Mouse (Mus musculus) common myeloid progenitor, adult 5-6 weeks (primary cell): ENCODE measurements around the gene Slc5a5. TPM values are rescaled to one million over a fixed set of nuclear protein-coding genes. Genes with fewer than 3 reads are reported as not detected.

Source experiments
- ATAC-seq: replicated peaks from 2 replicates; pipeline ENCODE4 v1.8.0; 2016; ENCODE audit warnings: low read depth, mild to moderate bottlenecking, moderate TSS enrichment, inconsistent platforms; ENCODE audit not compliant: poor library complexity, severe bottlenecking
- total RNA-seq: library from RNA; stranded (forward); fragments of 200-1000, 187-1606 nt; gene quantifications from 2 replicates; pipeline ENCODE4 v1.2.3, GENCODE M21; 2017

The Slc5a5 gene
- total RNA-seq, 1 experiment from 2014 or later: 0.14 TPM

DNA sequence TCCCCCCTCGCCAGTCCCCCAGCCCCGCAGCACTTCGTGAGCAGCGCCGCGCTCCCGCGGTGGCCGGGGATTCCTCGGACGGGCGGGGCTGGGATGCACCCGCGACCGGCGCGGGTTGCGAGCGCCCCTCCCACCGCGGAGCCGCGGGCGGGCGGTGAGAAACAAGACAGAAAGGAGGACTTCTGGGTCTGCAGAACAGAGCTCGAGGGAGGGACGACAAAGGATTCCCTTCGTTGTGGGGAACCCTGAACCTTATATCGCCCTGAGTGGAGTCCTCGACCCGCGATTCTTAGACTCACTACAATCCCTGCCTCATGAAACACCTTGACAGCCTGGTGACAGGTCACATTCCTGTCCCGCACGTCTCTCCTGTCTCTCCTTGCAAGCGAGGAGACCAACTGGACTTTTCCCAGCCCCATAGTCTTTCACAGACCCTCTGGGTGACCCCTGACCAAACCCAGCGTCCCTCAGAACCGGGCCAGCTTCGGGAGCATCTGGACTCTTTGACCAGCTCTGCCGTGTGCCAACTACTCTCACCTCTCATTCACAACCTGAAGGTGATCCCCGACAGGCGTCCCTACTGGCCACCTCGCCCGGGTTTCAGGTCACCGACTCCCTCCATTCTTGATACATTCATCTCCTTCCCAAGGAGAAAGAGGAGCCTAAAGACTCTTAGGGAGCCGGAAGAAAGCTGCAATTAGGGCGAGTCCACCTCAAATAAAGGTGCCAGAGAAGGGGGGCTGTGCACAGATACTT lies 28.4 kb downstream of the Slc5a5 start:
- no peak for ATAC-seq

DNA sequence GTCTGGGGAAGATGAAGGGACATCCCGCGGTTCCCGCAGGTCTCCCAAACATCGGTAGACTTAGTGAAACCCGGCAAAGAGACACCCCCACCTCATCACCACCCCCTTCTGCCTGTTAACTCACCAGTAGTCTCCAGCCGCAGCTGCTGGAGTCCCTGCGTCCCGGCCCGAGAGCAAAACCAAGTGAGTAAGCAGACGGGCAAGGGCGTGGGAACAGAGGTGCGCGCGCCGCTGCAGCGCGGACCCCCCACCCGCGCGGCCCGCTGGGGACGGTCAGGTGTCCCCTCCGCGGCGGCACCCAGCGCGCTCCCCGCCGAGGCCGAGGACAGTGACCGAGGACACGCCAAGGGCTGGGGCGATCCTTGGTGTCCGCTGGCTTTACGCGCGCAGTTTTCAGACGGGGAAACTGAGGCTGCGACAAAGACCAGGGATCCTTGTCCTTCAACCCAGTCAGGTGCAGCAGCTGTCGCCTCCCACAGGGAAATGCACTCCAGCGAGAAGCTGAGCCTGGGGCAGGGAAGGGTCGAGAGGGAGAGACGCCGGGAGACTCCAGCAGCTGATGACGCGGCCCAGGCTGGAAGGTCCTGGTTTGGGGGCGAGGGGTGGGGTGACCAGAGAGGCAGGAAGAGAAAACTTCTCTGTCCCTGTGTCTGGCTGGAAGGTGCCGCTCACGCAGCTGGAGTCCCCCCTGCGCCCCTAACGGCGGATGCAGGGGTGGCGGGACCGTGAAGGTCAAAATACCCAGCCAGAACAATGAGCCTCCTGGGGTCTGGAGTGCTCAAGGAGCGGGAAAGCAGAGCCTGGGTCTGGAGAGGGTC lies 29.5 kb downstream of the Slc5a5 start, which contains the start of gene Kcnn1:
Gene Kcnn1 (minus strand): TSS at position 435 of the 818 bp plus-strand sequence.
- 0 out of 2 replicates have a peak, but pooled peaks have one; percentile 19 for ATAC-seq

DNA sequence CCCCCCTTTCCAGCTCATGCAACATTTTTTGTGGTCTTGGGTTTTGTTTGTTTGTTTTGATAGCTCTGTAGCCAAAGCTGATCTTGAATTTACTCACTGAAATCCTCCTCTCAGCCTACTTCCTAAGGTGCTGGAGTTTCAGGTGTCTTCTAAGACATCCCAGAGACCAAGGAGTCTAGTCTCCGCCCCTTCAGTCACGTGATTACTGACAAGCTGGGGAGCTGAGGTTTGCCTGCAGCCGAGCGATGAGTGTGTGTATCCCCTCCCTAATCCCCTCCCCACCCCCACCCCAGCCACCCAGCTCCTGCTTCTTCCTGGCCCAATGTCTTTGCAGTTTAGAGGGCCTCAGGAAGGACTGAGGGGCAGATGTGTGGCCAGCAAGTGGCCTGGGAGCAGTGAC lies 35.0 kb downstream of the Slc5a5 start:
- no peak for ATAC-seq

DNA sequence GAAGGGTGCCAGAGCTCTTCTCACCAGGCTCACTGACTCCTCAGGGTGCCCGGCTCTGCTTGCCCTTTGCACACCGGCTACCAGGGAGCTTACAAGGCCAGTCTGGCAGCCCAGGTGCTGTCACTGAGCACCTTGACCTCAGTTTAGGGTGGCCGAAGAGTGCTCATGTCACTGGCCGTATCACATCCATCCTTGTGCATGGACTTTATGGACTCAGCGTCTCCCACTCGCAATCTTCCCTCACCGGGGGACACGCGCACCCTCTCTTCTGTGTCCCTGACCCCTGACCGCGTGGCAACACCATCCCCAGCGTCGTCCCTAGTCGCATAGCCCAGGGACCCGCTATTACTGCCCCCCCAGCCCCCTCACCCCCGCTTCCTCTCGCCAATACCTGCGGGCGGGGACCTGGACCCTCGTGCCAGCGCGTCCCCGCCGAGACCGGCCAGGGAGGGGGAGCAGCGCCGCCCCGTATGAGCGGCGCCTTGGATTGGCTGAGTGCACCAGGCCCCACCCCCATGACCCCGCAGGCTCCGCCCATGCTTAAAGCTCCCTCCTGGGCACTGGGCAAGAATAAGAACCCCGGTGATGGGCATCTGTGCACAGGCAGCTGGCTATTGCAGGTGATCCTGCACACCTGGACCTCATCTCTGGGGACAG lies 35.9 kb downstream of the Slc5a5 start:
- ATAC-seq: peak; percentile 51

DNA sequence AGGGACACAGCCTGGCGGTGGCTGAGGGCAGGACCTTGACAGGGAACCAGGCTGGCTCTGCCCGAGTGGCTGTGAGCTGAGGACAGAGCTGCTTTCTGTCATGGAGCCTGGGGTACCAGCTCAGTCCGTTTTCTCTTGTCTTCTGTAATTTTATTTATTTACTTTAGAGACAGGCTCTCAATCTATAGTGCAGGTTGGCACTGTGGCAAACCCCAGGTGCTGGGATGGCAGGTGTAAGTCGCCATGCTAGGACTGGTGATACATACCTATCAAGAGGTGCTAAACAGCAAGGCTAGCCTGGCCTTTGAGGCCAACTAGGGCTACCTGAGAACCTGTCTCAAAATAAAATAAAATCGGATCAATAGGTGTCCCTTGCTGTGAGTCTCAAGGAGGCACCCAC lies 36.5 kb downstream of the Slc5a5 start:
- ATAC-seq: no peak

DNA sequence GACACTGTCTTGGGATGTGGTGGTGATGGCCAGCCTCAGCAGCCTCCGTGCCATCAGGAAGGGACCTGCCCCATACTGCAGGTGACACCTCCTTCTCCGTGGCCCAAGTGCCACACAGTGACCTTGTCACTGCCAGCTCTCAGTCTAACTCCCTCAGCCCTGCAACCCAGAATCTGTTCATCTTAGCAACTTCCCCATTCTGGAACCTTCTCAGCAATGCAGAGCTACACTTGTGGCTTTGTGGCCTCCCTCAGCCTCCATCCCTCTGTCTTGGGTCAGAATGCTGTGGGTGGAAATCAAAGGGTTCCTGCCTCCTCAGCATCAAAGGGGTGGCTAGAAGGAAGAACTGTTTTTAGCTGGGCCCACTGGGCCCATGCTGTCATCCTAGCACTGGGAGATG lies 38.7 kb downstream of the Slc5a5 start:
- ATAC-seq: peak; percentile 91

DNA sequence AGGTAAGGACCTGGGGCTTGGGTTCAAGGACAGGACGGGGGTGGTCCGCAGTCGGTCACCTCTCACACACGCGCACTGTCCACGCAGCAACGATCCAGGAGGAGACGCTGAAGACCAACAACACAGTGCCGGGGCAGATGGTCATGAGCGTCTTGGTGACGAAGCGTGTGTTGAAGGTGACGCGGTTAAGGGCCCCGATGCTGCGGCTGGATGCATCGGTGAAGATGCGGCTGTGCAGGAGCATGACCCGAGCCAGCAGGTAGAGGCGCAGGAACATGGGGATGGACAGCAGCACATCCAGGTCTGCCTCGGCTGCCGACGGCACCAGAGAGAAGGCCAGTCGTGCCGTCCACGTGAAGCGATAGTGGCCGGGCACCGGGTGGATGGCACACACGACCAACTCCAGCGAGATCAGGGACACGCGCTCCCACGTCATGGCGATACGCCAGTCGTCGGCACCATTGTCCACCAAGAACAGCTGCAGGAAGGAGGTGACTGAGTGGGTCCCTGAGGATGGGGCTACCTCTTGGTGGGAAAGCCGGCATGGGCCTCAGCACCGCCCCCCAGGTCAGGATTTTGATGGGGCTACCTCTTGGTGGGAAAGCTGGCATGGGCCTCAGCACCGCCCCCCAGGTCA lies 39.8 kb downstream of the Slc5a5 start:
- ATAC-seq: no peak

DNA sequence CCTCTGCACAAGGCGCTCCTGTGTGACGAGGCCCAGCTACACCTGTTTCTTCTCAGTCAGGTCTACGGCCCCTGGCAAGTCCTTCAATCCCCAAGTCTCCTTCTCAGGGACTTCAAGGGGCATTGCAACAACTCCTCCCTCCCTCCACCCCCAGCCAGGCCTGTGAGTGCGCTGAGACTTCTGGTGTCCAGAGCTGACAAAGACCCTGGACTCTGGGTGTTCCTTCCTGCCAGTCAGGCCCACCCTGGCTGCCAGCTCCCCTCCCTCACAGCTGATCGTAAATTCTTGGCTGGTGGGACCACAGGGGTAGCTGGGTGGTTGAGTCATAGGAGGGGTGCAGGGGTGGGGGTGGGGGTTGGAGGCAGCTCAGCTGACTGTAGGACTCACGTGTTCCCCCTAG lies 40.7 kb downstream of the Slc5a5 start:
- ATAC-seq: no peak

DNA sequence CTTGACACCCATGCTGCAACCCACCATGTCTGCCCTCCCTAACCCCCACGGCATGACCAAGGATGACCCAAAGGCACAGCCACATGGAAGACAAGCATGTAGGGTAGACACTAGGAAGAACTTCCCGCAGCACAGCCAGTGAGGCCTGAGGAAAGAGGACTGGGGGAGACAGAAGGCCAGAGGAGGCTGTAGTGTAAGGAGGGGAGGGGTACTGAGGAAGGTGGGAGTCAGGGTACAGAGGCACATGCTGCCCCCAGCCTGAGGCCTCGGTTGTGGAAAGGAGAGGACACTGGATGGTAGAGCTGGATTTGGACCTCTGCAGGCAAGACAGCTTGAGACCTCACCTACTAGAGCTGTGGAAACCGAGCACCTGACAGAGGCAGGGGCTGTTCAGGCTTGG lies 41.6 kb downstream of the Slc5a5 start:
- ATAC-seq: no peak

DNA sequence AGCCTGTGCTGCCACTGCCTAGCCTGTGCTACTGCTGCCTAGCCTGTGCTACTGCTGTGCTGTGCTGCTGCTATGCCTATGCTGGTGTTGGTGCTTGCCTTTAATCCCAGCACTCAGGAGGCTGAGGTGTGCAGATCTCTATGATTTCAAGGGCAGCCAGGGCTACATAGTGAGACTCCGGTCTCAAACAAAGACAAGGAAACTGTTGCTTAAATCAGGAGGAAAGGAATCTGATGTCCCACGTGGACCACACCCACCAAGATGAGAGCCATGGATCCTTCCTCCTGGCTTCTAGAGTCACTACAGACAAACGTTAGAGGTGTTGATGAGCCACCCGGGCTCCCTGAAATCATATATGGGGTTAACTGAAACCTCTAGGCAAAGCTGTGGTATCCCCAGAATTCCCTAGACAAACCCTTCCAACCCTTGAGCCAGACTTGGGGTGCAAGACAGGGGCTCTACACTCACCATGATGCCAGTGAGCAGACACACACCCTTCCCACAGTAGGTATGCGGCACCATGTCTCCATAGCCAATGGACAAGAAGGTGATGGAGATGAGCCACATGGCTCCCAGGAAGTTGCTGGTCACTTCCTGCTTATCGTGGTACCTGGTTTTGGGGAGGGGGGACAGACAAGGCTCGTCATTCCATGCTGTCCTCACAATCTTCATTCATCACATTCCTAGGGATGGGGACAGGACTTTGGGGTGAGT lies 42.3 kb downstream of the Slc5a5 start:
- no peak for ATAC-seq

DNA sequence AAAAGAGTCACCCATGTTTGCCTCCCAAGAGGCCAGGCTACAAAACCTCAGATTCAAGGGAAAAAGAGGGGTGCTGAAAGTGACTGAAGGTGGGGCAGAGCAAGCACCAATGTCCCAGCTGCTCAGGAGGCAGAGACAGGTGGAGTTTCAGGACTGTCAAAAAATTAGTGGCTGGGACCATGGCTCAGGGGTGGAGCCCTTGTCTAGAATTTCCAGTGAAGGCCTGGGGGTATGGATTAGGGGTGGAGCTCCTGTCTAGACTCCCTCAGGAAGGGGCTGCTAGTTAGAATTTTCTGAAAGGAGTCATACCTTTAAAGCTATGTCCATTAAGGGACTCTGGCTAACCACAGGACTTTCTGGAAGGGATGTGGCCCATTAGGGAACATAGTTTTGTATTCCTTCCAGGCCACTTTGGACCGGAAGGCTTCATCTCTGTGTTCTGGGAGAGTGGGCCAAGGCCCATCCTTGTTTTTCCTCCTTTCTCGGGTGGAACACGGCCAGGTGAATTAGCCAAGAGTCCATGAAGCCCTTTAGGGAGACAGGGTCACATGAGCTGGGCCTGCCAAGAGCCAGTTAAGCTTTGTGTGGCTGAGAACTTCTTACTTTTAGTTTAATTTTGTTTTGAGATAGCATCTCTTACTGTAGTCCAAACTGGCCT lies 43.1 kb downstream of the Slc5a5 start:
- no peak for ATAC-seq

DNA sequence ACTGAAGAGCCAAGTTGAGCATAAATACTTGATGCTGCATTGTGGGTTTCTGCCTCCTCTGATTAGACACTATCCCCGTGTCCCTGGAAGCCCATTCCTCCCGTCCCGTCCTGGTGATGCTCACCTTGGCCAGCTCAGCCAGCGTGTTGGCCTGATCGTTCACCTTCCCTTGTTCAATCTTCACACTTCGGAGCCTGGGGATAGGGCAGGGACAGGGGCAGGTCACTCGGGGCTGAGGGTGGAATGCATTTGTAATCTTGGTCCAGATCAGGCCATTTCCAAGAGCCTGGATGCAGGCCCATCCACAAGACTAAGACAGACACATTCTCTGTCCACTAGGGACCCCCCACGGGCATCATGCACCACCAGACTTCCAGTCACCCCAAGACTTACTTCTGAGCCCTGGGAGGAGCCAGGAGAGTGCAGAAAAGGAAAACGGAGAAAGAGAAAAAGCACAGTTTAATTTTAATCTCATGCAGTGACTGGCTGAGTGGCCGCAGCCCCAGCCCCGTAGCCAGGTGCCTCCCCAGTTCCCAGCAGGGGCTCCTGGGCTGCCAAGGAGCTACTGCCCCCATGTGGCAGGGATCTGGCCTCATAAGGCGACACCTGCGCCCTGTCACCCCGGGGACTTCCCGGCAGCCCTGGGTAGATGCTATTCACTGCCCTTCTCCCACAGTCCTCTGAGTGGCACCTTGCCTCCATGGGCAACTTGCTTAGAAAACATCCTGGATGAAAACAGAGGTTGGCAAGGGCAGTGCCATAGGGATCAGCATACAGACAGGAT lies 46.0 kb downstream of the Slc5a5 start:
- no peak for ATAC-seq

DNA sequence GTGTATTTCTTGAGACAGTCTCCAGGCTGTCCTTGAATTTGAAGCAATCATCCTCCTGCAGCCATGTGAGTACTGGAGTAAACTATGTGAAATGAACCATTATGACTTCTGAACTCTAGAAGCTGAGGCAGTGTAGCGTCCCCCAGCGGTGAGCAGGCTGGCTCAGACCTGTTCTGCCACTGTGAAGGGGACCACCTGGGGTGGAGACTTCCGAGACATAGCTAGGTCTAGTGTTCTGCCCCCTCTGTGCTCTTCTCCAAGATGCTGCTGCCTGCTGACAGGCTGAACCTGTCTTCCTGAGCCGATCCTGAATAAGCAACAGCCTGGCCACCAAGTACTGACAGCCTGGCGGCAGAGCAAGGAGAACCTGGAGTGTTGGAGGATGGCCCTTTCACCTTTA lies 47.4 kb downstream of the Slc5a5 start:
- no peak for ATAC-seq

DNA sequence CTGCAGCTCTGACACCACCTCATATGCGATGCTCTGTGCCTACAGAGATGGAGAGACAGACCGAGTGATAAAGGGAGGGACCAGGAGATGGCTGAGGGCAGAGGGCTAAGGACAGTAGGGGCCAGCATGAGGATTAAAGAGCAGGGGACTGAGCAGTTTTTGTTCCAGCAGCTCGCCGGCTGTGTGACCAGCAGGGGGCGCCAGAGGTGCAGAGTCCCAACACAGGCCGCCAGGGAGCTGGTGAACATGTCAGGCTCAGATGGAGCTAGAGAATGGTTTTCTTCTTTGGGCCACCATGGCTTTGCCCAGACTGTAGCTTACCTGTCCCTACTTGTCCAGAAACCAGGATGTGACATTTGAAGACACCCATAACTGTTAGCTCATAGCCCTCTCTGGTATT lies 48.0 kb downstream of the Slc5a5 start:
- peak; percentile 40 for ATAC-seq

DNA sequence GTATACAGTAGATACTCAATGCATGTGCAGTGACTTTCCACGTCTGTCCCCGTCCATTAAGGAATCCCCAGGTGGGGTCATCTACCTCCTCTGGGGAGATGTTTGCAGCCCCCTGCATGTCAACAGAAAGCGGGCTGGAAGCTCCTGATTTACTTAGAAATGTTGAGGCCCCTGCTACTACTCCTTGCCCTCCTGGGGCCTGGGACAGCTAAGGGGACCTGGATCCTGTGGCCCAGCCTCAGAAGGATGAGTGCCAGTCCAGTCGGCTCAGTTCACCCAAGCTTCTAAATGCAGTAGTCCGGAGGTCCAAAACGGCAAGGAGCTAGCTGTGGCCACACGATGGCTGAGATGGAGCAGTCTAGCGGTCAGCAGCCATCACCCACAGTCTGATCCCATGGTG lies 48.6 kb downstream of the Slc5a5 start:
- ATAC-seq: no peak

DNA sequence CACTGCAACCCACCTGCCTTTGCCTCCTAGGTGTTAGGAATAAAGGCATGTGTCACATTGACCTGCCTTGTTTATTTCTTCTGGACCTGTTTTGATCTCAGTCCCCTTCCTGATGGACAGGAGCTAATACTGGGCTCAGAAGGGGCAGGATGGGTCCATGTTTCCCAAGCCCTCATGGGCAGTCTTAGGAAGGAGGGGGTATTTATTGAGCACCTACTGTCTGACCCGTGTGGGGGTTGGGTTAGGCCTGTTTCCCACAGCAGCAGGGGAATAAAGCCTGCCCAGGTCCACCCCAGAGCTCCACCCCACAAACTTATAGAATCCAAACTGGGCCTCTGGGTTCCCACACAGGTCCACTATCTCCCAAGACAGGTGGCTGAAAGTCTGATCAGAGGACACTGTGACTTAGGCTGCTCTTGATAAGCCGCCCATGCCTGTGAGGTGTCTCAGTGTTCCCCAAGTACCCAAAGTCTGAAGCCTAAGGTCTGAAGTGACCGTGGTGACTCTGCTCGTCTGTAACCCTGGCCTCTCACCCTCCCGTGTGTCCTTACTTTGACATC lies 49.3 kb downstream of the Slc5a5 start:
- ATAC-seq: no peak

DNA sequence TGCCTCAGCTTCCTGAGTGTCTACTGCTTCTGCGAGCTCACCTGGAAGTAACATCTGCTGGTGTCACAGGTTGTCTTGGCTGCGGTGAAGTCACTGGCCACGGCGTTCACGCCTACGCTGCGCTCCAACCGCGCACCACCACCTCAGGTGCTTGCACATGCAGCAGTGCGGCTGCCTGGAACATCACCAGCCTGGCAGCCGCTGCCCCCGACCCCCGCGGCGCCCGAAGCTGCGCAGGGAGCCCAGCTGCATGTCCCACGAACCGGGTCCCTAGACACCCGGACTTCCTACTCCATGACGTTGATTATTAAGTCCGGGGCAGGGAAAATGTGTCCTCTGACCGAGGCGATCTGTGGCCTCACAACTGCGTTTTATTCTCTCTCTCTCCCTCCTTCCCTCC lies 50.1 kb downstream of the Slc5a5 start:
- ATAC-seq: no peak
